Mouse (Mus musculus): Measurements from ENCODE around the gene Mei1.
A peak's percentile ranks its signal among the peaks of the same experiment; 100 is the strongest.

DNA sequence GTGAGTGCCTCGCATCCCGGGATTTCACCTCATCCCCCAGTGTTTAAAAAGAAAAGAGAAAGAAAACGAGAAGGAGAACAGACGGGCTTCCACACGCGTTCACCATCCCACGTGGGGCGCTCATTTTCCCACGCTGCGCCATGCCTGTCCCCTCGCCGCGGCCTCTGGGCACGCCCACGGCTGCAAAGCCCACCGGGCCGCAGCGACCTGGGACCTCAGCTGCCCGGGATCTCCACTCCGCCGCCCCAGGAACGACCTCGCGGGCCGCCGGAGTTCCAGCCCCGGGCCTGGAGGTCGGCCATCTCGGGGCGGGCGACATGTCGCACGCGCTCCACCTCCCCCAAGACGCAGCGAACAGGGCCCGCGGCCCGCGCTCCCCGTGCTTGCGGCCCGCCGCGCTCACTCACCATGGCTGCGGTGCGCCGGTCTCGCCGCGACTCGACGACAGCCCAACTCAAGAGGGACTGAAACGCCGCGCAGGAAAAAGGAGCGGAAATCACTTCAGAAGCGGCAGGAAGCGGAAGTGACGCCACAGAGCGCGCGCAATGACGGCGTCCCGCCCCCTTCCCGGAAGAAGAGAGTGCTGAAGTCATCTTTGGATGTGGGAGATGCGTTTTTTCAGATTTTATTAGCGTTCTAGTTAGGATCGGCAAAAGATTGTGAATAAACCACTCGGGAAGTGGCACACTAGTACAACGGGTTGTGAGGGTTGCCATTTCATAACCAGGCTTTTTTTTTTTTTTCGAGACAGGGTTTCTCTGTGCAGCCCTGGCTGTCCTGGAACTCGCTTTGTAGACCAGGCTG is 22.5 kb upstream of the Mei1 start, which contains the start of gene Snu13:
- no peak for TF ChIP-seq CTCF (IDR thresholded peaks at IDR 0.05; ENCODE audit: control insufficient read depth, insufficient read depth, low read length)
- TF ChIP-seq POLR2A (IDR thresholded peaks at IDR 0.05; ENCODE audit: borderline replicate concordance, control insufficient read depth, low read depth, low read length) = peak; percentile 69; the same call in 1 of the 2 replicates

Measured in bone marrow, adult 2 months (tissue).